Comparison of ENCODE assay signal across 8 mouse cellular contexts in the genomic region with DNA sequence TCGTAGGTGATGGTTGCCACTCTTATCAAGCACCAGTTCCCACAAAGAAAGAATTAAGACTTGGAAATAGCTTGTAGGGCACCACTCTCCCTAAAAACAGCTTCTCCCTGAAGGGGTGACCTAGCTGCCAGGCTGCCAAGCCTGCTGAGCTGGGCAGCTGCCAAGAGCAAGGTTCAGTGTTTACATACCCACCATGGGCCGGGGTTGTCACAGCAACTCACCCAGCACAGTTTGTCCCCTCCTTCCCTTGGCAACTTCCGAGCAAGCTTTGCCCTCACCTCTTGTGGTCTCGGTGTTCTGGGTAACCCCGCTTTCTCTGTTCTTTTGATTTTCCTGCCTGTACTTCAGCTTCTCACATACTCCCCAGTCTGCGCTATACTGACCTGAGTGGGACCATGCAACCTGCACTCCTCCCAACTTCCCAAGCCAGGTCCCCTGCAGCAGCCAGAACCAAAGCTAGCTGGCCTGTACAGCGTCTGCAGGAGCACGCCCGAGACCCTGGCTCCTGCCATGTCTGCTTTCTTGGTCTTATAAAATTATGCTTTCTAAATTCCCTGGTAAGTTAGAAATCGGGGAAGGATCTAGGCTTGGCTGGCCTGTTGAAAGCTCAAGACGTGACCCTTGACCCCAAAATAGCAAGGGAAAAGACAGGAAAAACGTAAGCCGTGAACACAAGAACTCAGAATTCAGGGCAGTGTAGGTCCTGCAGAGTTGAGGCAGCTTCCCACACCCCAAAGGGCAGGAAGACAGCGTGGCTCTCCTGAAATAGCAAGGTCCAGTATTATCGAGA. TPM values are rescaled to one million over a fixed set of nuclear protein-coding genes. Genes with fewer than 3 reads are reported as not detected.
DNase-seq lines count a peak whose midpoint lies in the region; ATAC-seq lines count a peak whose summit lies in the region.

No protein-coding gene starts in this region.

- peak overlapping the region; percentile 87 for H3K27ac ChIP-seq in lung, embryonic 15.5 days

- no peaks in the 10 kb centered on the region for H3K27me3 ChIP-seq in lung, embryonic 15.5 days

- peak overlapping the region; percentile 16 for H3K4me2 ChIP-seq in lung, embryonic 15.5 days

- no peaks in the 10 kb centered on the region for H3K9me3 ChIP-seq in lung, embryonic 15.5 days

- peak; percentile 67 for DNase-seq in layer of hippocampus, adult 11-12 months (ENCODE audit: low spot score)
- no peak for DNase-seq in layer of hippocampus, adult 9-10 months (ENCODE audit: low spot score)
- peak; percentile 81 for DNase-seq in adrenal gland, postnatal 14 days
- peak; percentile 51 to 65 for DNase-seq in frontal cortex, postnatal 14 days (ENCODE audit: low spot score in 2 of 2)
- DNase-seq in kidney, adult 9 months, result peak; percentile 95
- peak; percentile 38 for DNase-seq in right cerebral cortex, postnatal 25 days
- no peak for DNase-seq in B cell, adult 2 months

- peaks cover 20% of the 10 kb centered on the region for H3K4me1 ChIP-seq in lung, embryonic 15.5 days

- no peak overlapping the region for H3K4me3 ChIP-seq in lung, embryonic 15.5 days

- peaks cover 5% of the 10 kb centered on the region for H3K36me3 ChIP-seq in lung, embryonic 15.5 days

- peak; percentile 86; the same call in 1 of the 2 replicates for ATAC-seq in lung, embryonic 15.5 days (ENCODE audit: borderline replicate concordance, extremely low read depth, low FRiP score, low TSS enrichment)

- H3K9ac ChIP-seq in lung, embryonic 15.5 days, result no peak overlapping the region

- 60% methylated on average over 15 of the region's 15 CpGs for WGBS in lung, embryonic 15.5 days

RNA-seq across cellular contexts. Expression of a gene that starts 17.6 kb away (rescaled TPM):
- total RNA-seq in adrenal gland, postnatal 14 days (2021), result 79.7 and 87.9 TPM in 2 replicates
- 199 and 200 TPM in 2 replicates for polyA plus RNA-seq in lung, embryonic 15.5 days (2015; fragmentation: Nextera tagmentation; extraction: Ambion mirVana)

RNA-seq across cellular contexts. Expression of a gene that starts 17.8 kb away (rescaled TPM):
- 392 and 412 TPM in 2 replicates for total RNA-seq in adrenal gland, postnatal 14 days (2021)
- 327 and 340 TPM in 2 replicates for polyA plus RNA-seq in lung, embryonic 15.5 days (2015; fragmentation: Nextera tagmentation; extraction: Ambion mirVana)

RNA-seq across cellular contexts. Expression of a gene that starts 31.5 kb away (rescaled TPM):
- 78.0 and 82.3 TPM in 2 replicates for total RNA-seq in adrenal gland, postnatal 14 days (2021)
- 56.8 and 61.9 TPM in 2 replicates for polyA plus RNA-seq in lung, embryonic 15.5 days (2015; fragmentation: Nextera tagmentation; extraction: Ambion mirVana)

RNA-seq across cellular contexts. Expression of a gene that starts 44.2 kb away (rescaled TPM):
- 7.3 and 23.1 TPM in 2 replicates for total RNA-seq in adrenal gland, postnatal 14 days (2021)
- polyA plus RNA-seq in lung, embryonic 15.5 days (2015; fragmentation: Nextera tagmentation; extraction: Ambion mirVana), result 17.3 and 24.3 TPM in 2 replicates

RNA-seq across cellular contexts. Expression of a gene that starts 46.8 kb away (rescaled TPM):
- 338 and 346 TPM in 2 replicates for total RNA-seq in adrenal gland, postnatal 14 days (2021)
- polyA plus RNA-seq in lung, embryonic 15.5 days (2015; fragmentation: Nextera tagmentation; extraction: Ambion mirVana), result 406 and 416 TPM in 2 replicates

Comparison
In these comparisons a context has a peak if more than half of its experiments do, and no peak if none do; other contexts are left out.
1. DNase-seq: peak in layer of hippocampus, adult 11-12 months (single experiment), adrenal gland, postnatal 14 days (single experiment), frontal cortex, postnatal 14 days (2 of 2), kidney, adult 9 months (single experiment) and right cerebral cortex, postnatal 25 days (single experiment); none in layer of hippocampus, adult 9-10 months (single experiment) and B cell, adult 2 months (0 of 2).